Mouse (Mus musculus): ENCODE results near the gene Smox. TPM values are rescaled to one million over a fixed set of nuclear protein-coding genes. Genes with fewer than 3 reads are reported as not detected.

Gene Smox
- 0.57 to 1.8 TPM (median 1.1 TPM) in 4 replicates for total RNA-seq (2023; ENCODE audit: inconsistent age)

DNA sequence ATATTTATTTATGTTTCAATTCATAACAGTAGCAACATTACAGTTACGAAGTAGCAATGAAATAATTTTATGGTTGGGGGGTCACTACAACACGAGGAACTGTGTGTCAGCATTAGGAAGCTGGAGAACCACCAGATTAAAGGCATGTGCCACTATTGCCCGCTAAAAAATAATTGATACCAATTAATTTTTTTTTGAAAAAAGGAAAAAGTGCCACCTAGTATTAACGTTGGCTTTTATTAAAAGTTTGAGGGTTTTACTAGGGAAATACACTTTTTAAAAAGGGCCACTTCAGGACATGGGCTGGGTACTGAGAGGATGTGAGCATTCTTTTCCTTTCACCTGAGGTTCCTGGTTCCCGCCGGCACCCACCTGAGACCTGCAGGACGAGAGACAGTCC lies at the start of gene Smox:
TSS of gene Smox (plus strand) at position 301 of the 400 bp plus-strand sequence.

DNA sequence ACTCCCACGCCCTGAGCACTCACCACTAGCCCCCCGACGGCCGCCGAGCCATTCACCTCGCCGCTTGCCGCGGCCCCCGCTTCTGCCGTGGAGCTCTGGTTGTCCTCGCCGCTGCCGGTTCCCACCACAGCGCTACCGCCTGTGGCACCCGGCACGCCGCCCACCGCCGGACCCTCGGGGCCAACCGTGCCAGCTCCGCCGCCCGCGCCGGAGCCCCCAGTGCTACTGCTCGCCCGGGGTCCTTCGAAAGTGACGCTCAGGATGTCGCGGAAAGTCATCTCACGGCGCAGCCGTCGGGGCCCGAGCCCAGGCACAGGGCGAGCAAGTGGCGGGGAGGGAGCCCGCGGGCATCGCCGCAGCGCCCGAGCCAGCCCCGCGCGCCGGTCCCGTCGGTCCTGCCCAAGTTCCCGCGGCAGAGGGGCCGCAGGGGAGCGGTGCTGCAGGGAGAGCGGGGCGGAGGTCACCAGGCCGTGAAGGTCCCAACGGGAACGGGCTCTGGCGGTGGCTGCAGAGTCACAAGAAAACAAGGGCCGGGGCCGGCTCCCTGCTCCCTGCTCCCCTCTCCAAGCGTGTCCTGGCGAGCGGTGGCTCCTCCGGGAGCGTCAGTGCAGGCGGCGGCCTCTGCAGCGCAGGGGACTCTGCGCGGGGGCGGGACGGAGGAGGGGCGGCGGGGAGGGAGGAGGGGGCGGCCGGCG lies 70.7 kb downstream of the Smox start, which contains the start of gene Adra1d:
TSS of gene Adra1d (minus strand) at position 393 of the 695 bp plus-strand sequence.

Other genes with a start within 250 kb of the Smox start
- 53.0 to 61.6 TPM (median 55.0 TPM) in 4 replicates for gene Pank2, start 229.0 kb upstream of the Smox start, total RNA-seq (2023; ENCODE audit: inconsistent age)
- gene Rnf24, start 138.6 kb upstream of the Smox start, total RNA-seq (2023; ENCODE audit: inconsistent age), result 3.8 to 5.0 TPM (median 4.6 TPM) in 4 replicates
- gene Adra1d, start 70.8 kb downstream of the Smox start, total RNA-seq (2023; ENCODE audit: inconsistent age), result not detected in 4 replicates